Mouse (Mus musculus): ENCODE results near the gene Tex14. TPM values are rescaled to one million over a fixed set of nuclear protein-coding genes. Genes with fewer than 3 reads are reported as not detected.
"Not testable (repeated sequence)": the region's sequence is repeated elsewhere in the genome, so short reads cannot be mapped to it uniquely, and the experiment has no call there.

Tex14 gene
- polyA plus RNA-seq, 1 experiment from 2014 or later, result 0.70 TPM

DNA sequence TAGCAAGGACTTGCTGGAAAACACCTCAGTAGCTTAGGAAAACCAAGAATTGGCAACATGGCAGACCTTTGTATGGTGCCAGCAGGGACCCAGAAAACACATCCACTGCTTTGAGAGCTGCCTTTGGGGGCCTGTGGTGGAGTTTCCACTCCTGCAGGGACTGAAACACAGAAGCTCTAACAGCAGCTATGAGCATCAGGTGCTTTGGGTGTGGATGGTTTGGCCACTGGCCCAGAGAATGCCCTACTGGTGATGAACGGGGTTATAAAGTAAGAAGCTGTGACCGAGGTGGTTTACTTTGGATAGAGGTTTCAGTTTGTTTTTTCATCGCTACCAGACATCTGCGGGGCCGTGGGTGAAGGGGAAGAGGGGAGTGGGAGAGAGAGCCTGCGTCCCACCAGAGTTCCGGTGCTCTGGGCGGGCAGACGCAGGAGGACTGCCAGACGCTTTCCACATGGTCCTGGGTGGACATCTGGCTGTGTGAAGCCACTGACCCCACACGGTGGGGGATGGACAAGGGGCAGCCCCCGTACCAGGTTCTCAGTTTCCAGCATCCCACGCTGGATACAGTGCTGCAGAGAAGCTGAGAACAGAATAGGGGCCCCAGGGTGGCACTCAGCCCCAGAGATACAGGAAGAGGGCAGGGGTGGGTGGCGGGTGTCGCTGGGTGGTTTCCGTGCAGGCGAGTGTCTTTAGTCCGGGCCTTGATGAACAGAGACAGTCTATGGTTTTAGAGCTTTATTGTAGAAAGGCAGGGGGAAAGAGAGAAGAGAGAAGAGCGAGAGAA is 62.8 kb downstream of the Tex14 start:
- no peak for ATAC-seq
- Histone ChIP-seq H3K4me1 (ENCODE audit: control insufficient read depth, insufficient read depth, low read length) (peaks cover 5% of the 10 kb centered on the region), H3K27me3 (replicated peaks; ENCODE audit: control insufficient read depth, insufficient read depth, low read length) (no peaks in the 10 kb centered on the region), H3K9ac (ENCODE audit: low read depth, low read length) (peak overlapping the region; percentile 38; the same call in 1 of the 2 replicates), H3K4me2 (ENCODE audit: low read depth, low read length) (0 out of 2 replicates have a peak overlapping the region, but pooled peaks have one; percentile 1), H3K4me3 (ENCODE audit: low read length) (no peak overlapping the region), H3K9me3 (ENCODE audit: control insufficient read depth, low read length) (no peaks in the 10 kb centered on the region), H3K36me3 (ENCODE audit: control insufficient read depth, insufficient read depth, low read length) (no peaks in the 10 kb centered on the region), H3K27ac (ENCODE audit: low read length) (no peak overlapping the region)
- WGBS, result 24% methylated on average over 19 of the region's 19 CpGs

DNA sequence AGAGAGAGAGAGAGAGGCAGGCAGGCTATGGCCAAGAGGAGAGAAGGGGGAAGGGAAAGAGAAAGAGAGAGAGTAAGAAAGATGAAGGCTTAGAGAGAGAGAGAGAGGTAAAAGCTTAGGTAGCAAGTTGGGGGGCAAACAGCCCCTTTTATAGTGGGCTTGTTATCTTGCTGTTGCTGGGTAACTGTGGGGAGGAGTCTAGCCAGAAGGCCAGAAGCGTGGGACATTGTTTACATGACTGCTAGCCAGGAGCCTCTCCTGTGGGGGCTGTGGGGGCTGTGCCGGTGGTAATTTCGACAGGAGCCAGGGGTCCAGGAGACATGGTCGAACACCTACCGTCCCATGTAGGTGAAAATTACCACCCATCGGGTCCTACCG is 63.4 kb downstream of the Tex14 start:
- peaks cover 5% of the 10 kb centered on the region for H3K4me1 ChIP-seq (ENCODE audit: control insufficient read depth, insufficient read depth, low read length)
- no peak overlapping the region for H3K4me2 ChIP-seq (ENCODE audit: low read depth, low read length)
- WGBS, result 22% methylated on average over 7 of the region's 7 CpGs
- H3K4me3 ChIP-seq (ENCODE audit: low read length), result no peak overlapping the region
- no peak for ATAC-seq
- H3K9ac ChIP-seq (ENCODE audit: low read depth, low read length), result no peak overlapping the region
- H3K9me3 ChIP-seq (ENCODE audit: control insufficient read depth, low read length), result no peaks in the 10 kb centered on the region
- H3K36me3 ChIP-seq (ENCODE audit: control insufficient read depth, insufficient read depth, low read length), result no peaks in the 10 kb centered on the region
- no peak overlapping the region for H3K27ac ChIP-seq (ENCODE audit: low read length)
- no peaks in the 10 kb centered on the region for H3K27me3 ChIP-seq (replicated peaks; ENCODE audit: control insufficient read depth, insufficient read depth, low read length)

DNA sequence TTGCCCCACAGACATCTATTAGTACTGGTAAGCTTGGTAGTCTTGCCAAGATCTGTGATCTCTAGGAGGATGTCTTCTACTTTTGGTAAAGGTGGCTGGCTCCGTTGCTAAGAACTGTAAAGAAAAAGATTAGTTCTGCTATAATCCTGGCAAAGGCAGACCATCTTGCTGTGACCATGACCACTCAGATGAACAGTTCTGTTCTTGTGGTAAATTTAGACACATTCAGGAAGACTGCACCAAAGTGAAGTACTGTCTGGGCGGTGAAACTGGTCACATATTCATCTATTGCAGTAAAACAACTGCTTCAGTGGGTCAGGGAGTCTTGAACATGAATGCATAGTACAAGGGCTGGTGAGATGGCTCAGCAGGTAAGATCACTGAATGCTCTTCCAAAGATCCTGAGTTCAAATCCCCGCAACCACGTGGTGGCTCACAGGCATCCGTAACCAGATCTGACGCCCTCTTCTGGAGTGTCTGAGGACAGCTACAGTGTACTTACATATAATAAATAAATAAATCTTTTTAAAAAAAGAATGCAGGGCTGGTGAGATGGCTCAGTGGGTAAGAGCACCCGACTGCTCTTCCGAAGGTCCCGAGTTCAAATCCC is 63.9 kb downstream of the Tex14 start:
- Histone ChIP-seq H3K27ac (ENCODE audit: low read length) (no peak overlapping the region), H3K4me2 (ENCODE audit: low read depth, low read length) (no peak overlapping the region), H3K4me3 (ENCODE audit: low read length) (no peak overlapping the region), H3K36me3 (ENCODE audit: control insufficient read depth, insufficient read depth, low read length) (no peaks in the 10 kb centered on the region), H3K4me1 (ENCODE audit: control insufficient read depth, insufficient read depth, low read length) (peaks cover 5% of the 10 kb centered on the region), H3K9ac (ENCODE audit: low read depth, low read length) (no peak overlapping the region), H3K27me3 (replicated peaks; ENCODE audit: control insufficient read depth, insufficient read depth, low read length) (no peaks in the 10 kb centered on the region), H3K9me3 (ENCODE audit: control insufficient read depth, low read length) (no peaks in the 10 kb centered on the region)
- no peak for ATAC-seq
- WGBS, result 83% methylated on average over 9 of the region's 9 CpGs

DNA sequence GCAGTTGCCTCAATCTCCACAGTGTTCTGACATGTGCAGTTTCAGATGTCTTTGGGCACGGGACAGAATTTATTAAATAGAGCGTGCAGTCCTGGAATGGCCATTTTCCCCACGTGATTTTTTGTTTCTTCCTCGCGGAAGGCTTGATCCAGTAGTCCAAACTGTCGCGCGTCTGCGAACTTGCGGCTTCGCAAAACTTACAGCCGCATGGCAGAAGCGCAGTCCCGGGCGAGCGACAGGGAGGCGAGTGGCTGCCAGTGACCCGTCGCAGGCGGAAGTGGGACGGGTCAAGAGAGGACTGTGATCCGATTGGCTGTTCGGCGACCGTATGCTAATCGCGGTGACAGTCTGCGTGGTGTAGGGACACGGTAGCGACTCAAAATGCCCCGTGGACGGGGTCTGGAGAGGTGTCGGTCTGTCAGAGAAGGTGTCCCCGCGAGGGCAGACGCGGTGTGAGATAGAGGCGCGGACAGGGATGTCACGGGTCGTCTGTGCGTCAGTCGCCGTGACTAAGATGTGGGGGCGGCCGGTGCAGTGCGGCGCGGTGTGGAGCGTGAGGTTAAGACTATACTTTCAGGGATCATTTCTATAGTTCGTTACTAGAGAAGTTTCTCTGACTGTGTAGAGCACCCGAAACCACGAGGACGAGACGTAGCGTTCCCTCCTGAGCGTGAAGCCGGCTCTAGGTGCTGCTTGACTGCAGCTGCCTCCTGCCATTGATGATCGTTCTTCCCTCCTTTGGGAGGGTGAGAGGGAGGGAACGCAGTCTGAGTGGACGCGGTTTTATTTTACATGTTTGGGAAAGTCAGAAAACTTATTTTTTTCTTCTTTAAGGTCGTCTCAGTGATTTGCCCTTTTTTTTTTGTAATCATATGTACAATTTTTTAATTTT is 66.2 kb downstream of the Tex14 start:
- WGBS, result under 1% methylated on average over 26 of the region's 63 CpGs
- not testable (repeated sequence) for H3K27ac ChIP-seq (ENCODE audit: low read length); H3K27me3 ChIP-seq (replicated peaks; ENCODE audit: control insufficient read depth, insufficient read depth, low read length); H3K4me1 ChIP-seq (ENCODE audit: control insufficient read depth, insufficient read depth, low read length); H3K36me3 ChIP-seq (ENCODE audit: control insufficient read depth, insufficient read depth, low read length); H3K9me3 ChIP-seq (ENCODE audit: control insufficient read depth, low read length)
- H3K9ac ChIP-seq (ENCODE audit: low read depth, low read length), result peak overlapping the region; percentile 61
- peak overlapping the region; percentile 43 for H3K4me3 ChIP-seq (ENCODE audit: low read length)
- peak; percentile 100 for ATAC-seq
- H3K4me2 ChIP-seq (ENCODE audit: low read depth, low read length), result peak overlapping the region; percentile 58

DNA sequence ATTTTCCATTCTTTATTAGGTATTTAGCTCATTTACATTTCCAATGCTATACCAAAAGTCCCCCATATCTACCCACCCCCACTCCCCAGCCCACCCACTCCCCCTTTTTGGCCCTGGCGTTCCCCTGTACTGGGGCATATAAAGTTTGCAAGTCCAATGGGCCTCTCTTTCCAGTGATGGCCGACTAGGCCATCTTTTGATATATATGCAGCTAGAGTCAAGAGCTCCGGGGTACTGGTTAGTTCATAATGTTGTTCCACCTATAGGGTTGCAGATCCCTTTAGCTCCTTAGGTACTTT is 66.8 kb downstream of the Tex14 start:
- not testable (repeated sequence) for H3K27me3 ChIP-seq (replicated peaks; ENCODE audit: control insufficient read depth, insufficient read depth, low read length); H3K4me2 ChIP-seq (ENCODE audit: low read depth, low read length); H3K27ac ChIP-seq (ENCODE audit: low read length); H3K4me3 ChIP-seq (ENCODE audit: low read length); H3K9ac ChIP-seq (ENCODE audit: low read depth, low read length); H3K36me3 ChIP-seq (ENCODE audit: control insufficient read depth, insufficient read depth, low read length); H3K4me1 ChIP-seq (ENCODE audit: control insufficient read depth, insufficient read depth, low read length); H3K9me3 ChIP-seq (ENCODE audit: control insufficient read depth, low read length)
- peak; percentile 34 for ATAC-seq
- 0% methylated on average over 1 of the region's 3 CpGs for WGBS

DNA sequence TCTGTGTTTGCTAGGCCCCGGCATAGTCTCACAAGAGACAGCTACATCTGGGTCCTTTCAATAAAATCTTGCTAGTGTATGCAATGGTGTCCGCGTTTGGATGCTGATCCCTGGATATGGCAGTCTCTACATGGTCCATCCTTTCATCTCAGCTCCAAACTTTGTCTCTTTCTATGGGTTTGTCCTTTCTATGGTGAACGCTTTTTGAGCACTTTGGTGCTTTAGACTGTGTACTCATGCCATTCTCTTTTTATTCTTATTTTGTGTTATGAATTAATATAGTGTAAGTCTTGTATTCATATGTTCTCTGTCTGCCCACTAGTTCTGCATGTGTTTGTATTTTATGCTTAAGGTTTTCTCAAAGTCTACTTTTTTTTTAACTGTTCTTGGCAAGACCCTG is 67.2 kb downstream of the Tex14 start:
- WGBS, result 29% methylated on average over 3 of the region's 4 CpGs
- not testable (repeated sequence) for H3K9ac ChIP-seq (ENCODE audit: low read depth, low read length); H3K27me3 ChIP-seq (replicated peaks; ENCODE audit: control insufficient read depth, insufficient read depth, low read length); H3K4me3 ChIP-seq (ENCODE audit: low read length); H3K36me3 ChIP-seq (ENCODE audit: control insufficient read depth, insufficient read depth, low read length); H3K4me1 ChIP-seq (ENCODE audit: control insufficient read depth, insufficient read depth, low read length); H3K27ac ChIP-seq (ENCODE audit: low read length); H3K9me3 ChIP-seq (ENCODE audit: control insufficient read depth, low read length); H3K4me2 ChIP-seq (ENCODE audit: low read depth, low read length); ATAC-seq

DNA sequence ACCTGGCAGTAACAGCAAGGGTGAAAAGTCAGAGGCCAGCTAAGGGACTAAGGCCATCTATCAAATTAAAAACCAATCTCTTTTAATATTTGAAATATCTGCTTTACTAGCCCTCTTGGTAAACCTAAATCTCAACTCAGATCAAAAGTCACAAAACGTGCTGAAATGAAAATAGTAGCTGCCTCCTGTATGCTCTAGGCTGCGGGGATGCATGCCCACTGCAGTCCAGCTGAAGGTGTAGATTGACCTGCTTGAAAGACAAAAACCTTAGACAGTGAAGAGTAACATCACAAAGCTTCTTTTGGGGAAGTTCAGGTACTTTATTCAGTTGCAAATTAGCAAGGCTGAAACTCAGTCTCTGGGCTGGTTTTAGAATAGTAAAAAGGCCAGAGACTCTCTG is 74.3 kb downstream of the Tex14 start:
- H3K36me3 ChIP-seq (ENCODE audit: control insufficient read depth, insufficient read depth, low read length); H3K9me3 ChIP-seq (ENCODE audit: control insufficient read depth, low read length); ATAC-seq; H3K4me3 ChIP-seq (ENCODE audit: low read length); H3K9ac ChIP-seq (ENCODE audit: low read depth, low read length); H3K27ac ChIP-seq (ENCODE audit: low read length); H3K4me2 ChIP-seq (ENCODE audit: low read depth, low read length); H3K27me3 ChIP-seq (replicated peaks; ENCODE audit: control insufficient read depth, insufficient read depth, low read length); H3K4me1 ChIP-seq (ENCODE audit: control insufficient read depth, insufficient read depth, low read length): not testable (repeated sequence)
- 78% methylated on average over 2 of the region's 2 CpGs for WGBS

DNA sequence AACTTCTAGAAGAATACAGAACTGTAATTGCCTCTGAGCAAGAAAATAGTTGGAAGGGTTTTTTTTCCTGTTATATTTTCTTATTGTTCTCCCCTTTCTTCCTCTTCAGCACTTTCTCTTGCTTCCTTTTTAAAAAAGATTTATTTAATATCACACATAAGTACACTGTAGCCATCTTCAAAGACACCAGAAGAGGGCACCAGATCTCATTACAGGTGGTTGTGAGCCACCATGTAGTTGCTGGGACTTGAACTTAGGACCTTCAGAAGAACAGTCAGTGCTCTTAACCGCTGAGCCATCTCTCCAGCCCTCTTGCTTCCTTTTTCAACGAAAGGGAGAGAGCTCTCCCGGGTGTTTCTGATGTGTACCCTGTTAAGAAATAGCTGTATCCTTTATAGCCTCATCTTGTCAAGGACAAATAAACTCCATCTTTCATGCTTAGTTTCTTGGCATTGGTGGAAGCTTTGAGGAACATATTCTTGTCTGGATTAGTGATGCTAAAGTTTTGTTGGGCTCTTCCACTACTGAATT is 79.0 kb downstream of the Tex14 start:
- no peaks in the 10 kb centered on the region for H3K9me3 ChIP-seq (ENCODE audit: control insufficient read depth, low read length)
- no peaks in the 10 kb centered on the region for H3K36me3 ChIP-seq (ENCODE audit: control insufficient read depth, insufficient read depth, low read length)
- H3K4me3 ChIP-seq (ENCODE audit: low read length), result no peak overlapping the region
- no peak overlapping the region for H3K4me2 ChIP-seq (ENCODE audit: low read depth, low read length)
- no peak for ATAC-seq
- H3K27me3 ChIP-seq (replicated peaks; ENCODE audit: control insufficient read depth, insufficient read depth, low read length), result no peaks in the 10 kb centered on the region
- no peak overlapping the region for H3K9ac ChIP-seq (ENCODE audit: low read depth, low read length)
- H3K27ac ChIP-seq (ENCODE audit: low read length), result no peak overlapping the region
- H3K4me1 ChIP-seq (ENCODE audit: control insufficient read depth, insufficient read depth, low read length), result no peaks in the 10 kb centered on the region
- WGBS, result 76% methylated on average over 3 of the region's 3 CpGs

DNA sequence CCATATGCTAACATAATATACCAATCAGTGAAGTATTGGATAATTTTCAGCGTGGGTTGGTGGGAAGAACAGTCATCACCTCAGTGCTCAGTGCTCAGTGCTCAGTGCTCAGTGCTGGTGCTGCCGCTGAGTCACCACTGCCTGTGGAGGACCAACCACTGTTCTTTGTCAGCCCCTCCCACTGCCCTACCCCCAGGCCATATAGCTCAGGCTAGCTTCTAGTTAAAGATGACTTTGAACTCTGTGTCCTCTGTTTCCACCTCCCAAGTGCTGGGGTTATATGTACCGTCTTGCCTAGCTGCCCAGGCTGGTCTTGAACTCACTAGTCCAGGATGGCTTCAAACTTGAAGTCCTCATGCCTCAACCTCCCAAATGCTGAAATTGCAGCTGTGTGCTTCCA is 84.1 kb downstream of the Tex14 start:
- H3K4me2 ChIP-seq (ENCODE audit: low read depth, low read length), result no peak overlapping the region
- H3K4me3 ChIP-seq (ENCODE audit: low read length), result no peak overlapping the region
- H3K27ac ChIP-seq (ENCODE audit: low read length), result no peak overlapping the region
- 89% methylated on average over 3 of the region's 3 CpGs for WGBS
- no peaks in the 10 kb centered on the region for H3K36me3 ChIP-seq (ENCODE audit: control insufficient read depth, insufficient read depth, low read length)
- no peaks in the 10 kb centered on the region for H3K9me3 ChIP-seq (ENCODE audit: control insufficient read depth, low read length)
- ATAC-seq, result no peak
- no peaks in the 10 kb centered on the region for H3K27me3 ChIP-seq (replicated peaks; ENCODE audit: control insufficient read depth, insufficient read depth, low read length)
- H3K4me1 ChIP-seq (ENCODE audit: control insufficient read depth, insufficient read depth, low read length), result no peaks in the 10 kb centered on the region
- H3K9ac ChIP-seq (ENCODE audit: low read depth, low read length), result no peak overlapping the region
